Mouse (Mus musculus): ENCODE data around the gene Slc9a8. TPM values are rescaled to one million over a fixed set of nuclear protein-coding genes. Genes with fewer than 3 reads are reported as not detected.
A peak's percentile ranks its signal among the peaks of the same experiment; 100 is the strongest.

Slc9a8 gene
- polyA plus RNA-seq, 1 experiment from 2014 or later: 20.9 TPM

DNA sequence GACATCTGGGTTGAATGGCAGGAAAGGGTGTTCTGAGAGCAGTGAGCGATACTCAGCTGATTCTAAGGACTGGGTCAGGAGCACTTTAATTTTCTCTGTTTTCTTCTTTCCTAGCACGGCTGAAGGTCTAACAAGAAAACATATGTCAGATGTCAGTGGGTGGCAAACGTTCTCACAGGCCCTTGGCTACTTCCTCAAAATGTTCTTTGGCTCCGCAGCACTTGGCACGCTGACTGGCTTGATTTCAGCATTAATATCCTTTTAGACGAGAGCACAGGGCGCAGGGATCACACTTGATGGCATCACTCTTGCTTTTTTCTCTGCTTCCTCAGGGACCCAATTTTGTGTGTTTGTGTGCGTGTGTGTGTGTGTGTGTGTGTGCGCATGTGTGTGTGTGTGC is 35.7 kb downstream of the Slc9a8 start:
- 88% methylated on average over 9 of the region's 9 CpGs for WGBS
- H3K27ac ChIP-seq (replicated peaks): no peak overlapping the region

GRCm38 (mm10) chr2:167458548-167458947 is 37.0 kb downstream of the Slc9a8 start:
- Histone ChIP-seq H3K4me2 (no peak overlapping the region), H3K4me3 (no peak overlapping the region), H3K36me3 (peaks cover 12% of the 10 kb centered on the region; the same call in 1 of the 2 replicates), H3K27ac (replicated peaks) (no peak overlapping the region), H3K27me3 (no peaks in the 10 kb centered on the region), H3K4me1 (replicated peaks) (no peaks in the 10 kb centered on the region), H3K9ac (no peak overlapping the region), H3K9me3 (no peaks in the 10 kb centered on the region)
- ATAC-seq (ENCODE audit: low FRiP score, low read depth): no peak
- 95% methylated on average over 3 of the region's 3 CpGs for WGBS

More for the DNA sequence above, 35.7 kb downstream of the Slc9a8 start:
- Histone ChIP-seq H3K4me2 (no peak overlapping the region), H3K27me3 (no peaks in the 10 kb centered on the region), H3K9me3 (no peaks in the 10 kb centered on the region), H3K4me1 (replicated peaks) (no peaks in the 10 kb centered on the region), H3K4me3 (no peak overlapping the region), H3K9ac (no peak overlapping the region), H3K36me3 (peaks cover 12% of the 10 kb centered on the region; the same call in 1 of the 2 replicates)
- no peak for ATAC-seq (ENCODE audit: low FRiP score, low read depth)

GRCm38 (mm10) chr2:167459071-167459865 is 37.8 kb downstream of the Slc9a8 start:
- no peak overlapping the region for H3K4me3 ChIP-seq
- WGBS: 91% methylated on average over 6 of the region's 6 CpGs
- H3K27me3 ChIP-seq: no peaks in the 10 kb centered on the region
- 0 out of 2 replicates have a peak overlapping the region, but pooled peaks have one; percentile 22 for H3K27ac ChIP-seq (replicated peaks)
- H3K36me3 ChIP-seq: peaks cover 5% of the 10 kb centered on the region; the same call in 1 of the 2 replicates
- no peaks in the 10 kb centered on the region for H3K9me3 ChIP-seq
- no peaks in the 10 kb centered on the region for H3K4me1 ChIP-seq (replicated peaks)
- H3K4me2 ChIP-seq: no peak overlapping the region
- ATAC-seq (ENCODE audit: low FRiP score, low read depth): no peak
- H3K9ac ChIP-seq: no peak overlapping the region

GRCm38 (mm10) chr2:167462954-167463353 is 41.4 kb downstream of the Slc9a8 start:
- Histone ChIP-seq H3K27me3 (no peaks in the 10 kb centered on the region), H3K4me1 (replicated peaks) (no peaks in the 10 kb centered on the region), H3K4me3 (no peak overlapping the region), H3K36me3 (peaks cover 14% of the 10 kb centered on the region; the same call in 1 of the 2 replicates), H3K27ac (replicated peaks) (no peak overlapping the region), H3K9me3 (no peaks in the 10 kb centered on the region), H3K4me2 (no peak overlapping the region), H3K9ac (no peak overlapping the region)
- WGBS: 66% methylated on average over 6 of the region's 6 CpGs
- peak; percentile 71; the same call in 1 of the 2 replicates for ATAC-seq (ENCODE audit: low FRiP score, low read depth)

DNA sequence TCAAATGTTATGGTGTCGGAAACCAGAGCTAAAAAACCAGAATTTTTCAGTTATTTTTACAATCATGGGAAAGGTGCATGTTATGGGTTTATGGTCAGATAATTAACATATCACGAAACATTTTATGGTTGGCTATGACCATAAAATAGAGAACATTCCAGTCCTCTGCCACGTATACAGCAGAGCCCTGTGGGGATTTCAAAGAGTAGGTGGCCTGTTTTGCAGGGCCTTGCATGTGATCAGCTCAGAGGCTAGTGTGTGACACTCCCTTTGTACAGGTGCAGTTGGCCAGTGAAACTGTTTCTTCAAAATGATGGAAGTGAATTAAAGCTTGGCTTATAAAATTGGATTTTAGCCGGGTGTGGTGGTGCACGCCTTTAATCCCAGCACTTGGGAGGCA is 42.3 kb downstream of the Slc9a8 start:
- Histone ChIP-seq H3K36me3 (peaks cover 14% of the 10 kb centered on the region; the same call in 1 of the 2 replicates), H3K4me2 (no peak overlapping the region), H3K27me3 (no peaks in the 10 kb centered on the region), H3K9me3 (no peaks in the 10 kb centered on the region), H3K4me1 (replicated peaks) (no peaks in the 10 kb centered on the region), H3K27ac (replicated peaks) (no peak overlapping the region), H3K4me3 (no peak overlapping the region), H3K9ac (no peak overlapping the region)
- 95% methylated on average over 5 of the region's 5 CpGs for WGBS
- ATAC-seq (ENCODE audit: low FRiP score, low read depth): no peak

DNA sequence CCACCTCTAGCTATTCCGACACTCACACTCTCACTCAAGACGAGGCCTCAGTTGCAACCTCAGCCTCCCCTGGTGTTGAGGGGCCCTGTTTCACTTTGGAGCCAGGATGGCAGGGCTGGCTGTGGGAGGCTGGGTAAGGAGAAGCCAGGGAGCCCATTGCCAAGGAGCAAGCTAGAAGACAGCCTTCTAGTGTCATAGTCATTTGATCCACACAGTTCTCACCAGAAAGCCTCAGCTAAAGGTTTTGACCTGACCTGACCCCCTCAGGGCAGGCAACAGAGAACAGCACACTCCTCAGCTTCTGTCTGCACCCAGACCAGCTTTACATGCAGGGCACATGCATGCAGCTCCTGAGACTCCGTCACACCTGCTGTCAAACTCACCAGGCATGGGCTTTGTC is 44.4 kb downstream of the Slc9a8 start:
- peaks cover 24% of the 10 kb centered on the region; the same call in 1 of the 2 replicates for H3K36me3 ChIP-seq
- H3K4me3 ChIP-seq: no peak overlapping the region
- WGBS: 91% methylated on average over 3 of the region's 3 CpGs
- no peak overlapping the region for H3K27ac ChIP-seq (replicated peaks)
- H3K9me3 ChIP-seq: no peaks in the 10 kb centered on the region
- H3K9ac ChIP-seq: no peak overlapping the region
- no peaks in the 10 kb centered on the region for H3K27me3 ChIP-seq
- ATAC-seq (ENCODE audit: low FRiP score, low read depth): no peak
- no peak overlapping the region for H3K4me2 ChIP-seq
- H3K4me1 ChIP-seq (replicated peaks): no peaks in the 10 kb centered on the region

- no peak overlapping the region for H3K27ac ChIP-seq (replicated peaks)
- H3K27me3 ChIP-seq: no peaks in the 10 kb centered on the region
- H3K9ac ChIP-seq: no peak overlapping the region
- H3K4me3 ChIP-seq: no peak overlapping the region
- no peak overlapping the region for H3K4me2 ChIP-seq
- H3K4me1 ChIP-seq (replicated peaks): no peaks in the 10 kb centered on the region
- no peaks in the 10 kb centered on the region for H3K9me3 ChIP-seq
- ATAC-seq (ENCODE audit: low FRiP score, low read depth): no peak
- WGBS: 83% methylated on average over 5 of the region's 5 CpGs
- H3K36me3 ChIP-seq: peaks cover 32% of the 10 kb centered on the region
These were observed 45.7 kb downstream of the Slc9a8 start for GRCm38 (mm10) chr2:167467214-167467613.

GRCm38 (mm10) chr2:167468444-167468843 is 46.9 kb downstream of the Slc9a8 start:
- ATAC-seq (ENCODE audit: low FRiP score, low read depth): no peak
- peaks cover 40% of the 10 kb centered on the region for H3K36me3 ChIP-seq

GRCm38 (mm10) chr2:167470611-167471010 is 49.1 kb downstream of the Slc9a8 start:
- Histone ChIP-seq H3K9ac (no peak overlapping the region), H3K4me1 (replicated peaks) (peaks cover 8% of the 10 kb centered on the region), H3K36me3 (peaks cover 48% of the 10 kb centered on the region), H3K4me3 (no peak overlapping the region), H3K27ac (replicated peaks) (no peak overlapping the region), H3K27me3 (no peaks in the 10 kb centered on the region), H3K4me2 (no peak overlapping the region), H3K9me3 (no peaks in the 10 kb centered on the region)
- no peak for ATAC-seq (ENCODE audit: low FRiP score, low read depth)
- WGBS: 90% methylated on average over 3 of the region's 3 CpGs

More at GRCm38 (mm10) chr2:167468444-167468843, 46.9 kb downstream of the Slc9a8 start:
- H3K27ac ChIP-seq (replicated peaks): no peak overlapping the region
- no peaks in the 10 kb centered on the region for H3K27me3 ChIP-seq
- H3K4me3 ChIP-seq: no peak overlapping the region
- H3K9ac ChIP-seq: no peak overlapping the region
- 78% methylated on average over 6 of the region's 6 CpGs for WGBS
- no peak overlapping the region for H3K4me2 ChIP-seq
- H3K9me3 ChIP-seq: no peaks in the 10 kb centered on the region
- no peaks in the 10 kb centered on the region for H3K4me1 ChIP-seq (replicated peaks)

GRCm38 (mm10) chr2:167471585-167471984 is 50.1 kb downstream of the Slc9a8 start:
- Histone ChIP-seq H3K9ac (no peak overlapping the region), H3K4me1 (replicated peaks) (peaks cover 18% of the 10 kb centered on the region), H3K4me3 (no peak overlapping the region), H3K9me3 (no peaks in the 10 kb centered on the region), H3K27me3 (no peaks in the 10 kb centered on the region), H3K36me3 (peaks cover 41% of the 10 kb centered on the region), H3K4me2 (no peak overlapping the region), H3K27ac (replicated peaks) (no peak overlapping the region)
- no peak for ATAC-seq (ENCODE audit: low FRiP score, low read depth)
- WGBS: 88% methylated on average over 6 of the region's 6 CpGs

- no peak for ATAC-seq (ENCODE audit: low FRiP score, low read depth)
- H3K9ac ChIP-seq: no peak overlapping the region
- H3K27me3 ChIP-seq: no peaks in the 10 kb centered on the region
- H3K36me3 ChIP-seq: peaks cover 40% of the 10 kb centered on the region
- H3K4me2 ChIP-seq: no peak overlapping the region
- no peaks in the 10 kb centered on the region for H3K9me3 ChIP-seq
- peaks cover 25% of the 10 kb centered on the region for H3K4me1 ChIP-seq (replicated peaks)
- no peak overlapping the region for H3K4me3 ChIP-seq
- 92% methylated on average over 6 of the region's 6 CpGs for WGBS
- H3K27ac ChIP-seq (replicated peaks): no peak overlapping the region
These were observed 52.7 kb downstream of the Slc9a8 start for GRCm38 (mm10) chr2:167474218-167474617.

DNA sequence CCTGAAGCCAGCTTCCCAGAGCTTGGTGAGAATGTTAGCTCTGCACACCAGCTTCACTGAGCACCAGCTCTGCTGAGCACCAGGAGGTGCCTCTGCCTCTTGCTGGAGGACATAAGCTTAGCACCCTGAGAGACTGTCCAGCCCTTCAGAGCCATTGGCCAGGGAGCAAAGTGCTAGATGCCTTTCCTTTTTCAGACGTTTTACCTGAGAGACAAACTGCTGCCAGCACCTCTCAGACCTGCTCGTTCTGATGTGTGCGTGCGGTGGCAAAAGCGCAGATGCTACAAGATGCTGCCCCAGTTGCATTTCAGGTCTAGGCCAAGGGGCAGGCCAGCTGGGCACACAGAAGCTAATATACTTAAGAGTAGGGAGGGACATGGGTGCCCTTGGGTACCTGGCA is 54.1 kb downstream of the Slc9a8 start:
- H3K4me1 ChIP-seq (replicated peaks): peaks cover 25% of the 10 kb centered on the region
- no peak for ATAC-seq (ENCODE audit: low FRiP score, low read depth)
- peak overlapping the region; percentile 81 for H3K27ac ChIP-seq (replicated peaks)
- no peak overlapping the region for H3K4me2 ChIP-seq
- no peak overlapping the region for H3K9ac ChIP-seq
- H3K27me3 ChIP-seq: no peaks in the 10 kb centered on the region
- no peak overlapping the region for H3K4me3 ChIP-seq
- H3K36me3 ChIP-seq: peaks cover 28% of the 10 kb centered on the region
- WGBS: 76% methylated on average over 5 of the region's 5 CpGs
- H3K9me3 ChIP-seq: no peaks in the 10 kb centered on the region
